Mouse (Mus musculus) midbrain, embryonic 11.5 days (tissue): ENCODE measurements around the gene Nav2. TPM values are rescaled to one million over a fixed set of nuclear protein-coding genes. Genes with fewer than 3 reads are reported as not detected.

Source experiments
- ATAC-seq: fragments of 200-750 bp; cut with Nextera tagmentation; 2 replicates; pipeline ENCODE4 v1.8.0; 2017; ENCODE audit warnings: moderate TSS enrichment, moderate library complexity; ENCODE audit not compliant: low FRiP score
- DNase-seq: peaks from one replicate; pipeline ENCODE4 v3.0.0; 2015; ENCODE audit warnings: low spot score; ENCODE audit errors: missing footprints
- H3K27ac ChIP-seq: fragments of 300-500 bp; sonication (generic); 2 replicates; pipeline ENCODE4 v1.5.1; 2014; ENCODE audit warnings: low read depth, low read length
- H3K27me3 ChIP-seq: fragments of 300-500 bp; sonication (generic); 2 replicates; pipeline ENCODE4 v1.6.1; 2014; ENCODE audit warnings: mild to moderate bottlenecking, low read length, moderate library complexity, mixed read lengths; ENCODE audit not compliant: control insufficient read depth, insufficient read depth
- H3K36me3 ChIP-seq: fragments of 300-500 bp; sonication (generic); 2 replicates; pipeline ENCODE4 v1.6.1; 2014; ENCODE audit warnings: mild to moderate bottlenecking, low read length, moderate library complexity, mixed read lengths; ENCODE audit not compliant: control insufficient read depth, insufficient read depth
- H3K4me1 ChIP-seq: fragments of 300-500 bp; sonication (generic); 2 replicates; pipeline ENCODE4 v1.6.1; 2014; ENCODE audit warnings: low read length; ENCODE audit not compliant: control insufficient read depth, insufficient read depth
- H3K4me2 ChIP-seq: fragments of 300-500 bp; sonication (generic); 2 replicates; pipeline ENCODE4 v1.6.1; 2014; ENCODE audit warnings: mild to moderate bottlenecking, moderate library complexity
- H3K4me3 ChIP-seq: fragments of 300-500 bp; sonication (generic); 2 replicates; pipeline ENCODE4 v1.5.1; 2014; ENCODE audit warnings: low read depth, low read length
- H3K9ac ChIP-seq: fragments of 300-500 bp; sonication (generic); 2 replicates; pipeline ENCODE4 v1.6.1; 2014; ENCODE audit warnings: low read length
- H3K9me3 ChIP-seq: fragments of 300-500 bp; sonication (generic); 2 replicates; pipeline ENCODE4 v1.6.1; 2016; ENCODE audit warnings: low read length; ENCODE audit not compliant: control insufficient read depth
- WGBS: fragments of 180-500 bp; shearing (Covaris S2); extraction: QIAGEN DNeasy Blood & Tissue Kit; methylation state at CpG from one replicate; pipeline ENCODE4 v1.1.7; 2014; 5-methylcytosine and 5-hydroxymethylcytosine counted together
- polyA plus RNA-seq: library from polyadenylated mRNA; unstranded; fragments of >200 nt; fragmentation: Nextera tagmentation; extraction: Ambion mirVana; gene quantifications from 2 replicates; pipeline ENCODE4 v1.2.1, GENCODE M21; 2014

Nav2 gene
- polyA plus RNA-seq, 1 experiment from 2014 or later, result 15.9 TPM

DNA sequence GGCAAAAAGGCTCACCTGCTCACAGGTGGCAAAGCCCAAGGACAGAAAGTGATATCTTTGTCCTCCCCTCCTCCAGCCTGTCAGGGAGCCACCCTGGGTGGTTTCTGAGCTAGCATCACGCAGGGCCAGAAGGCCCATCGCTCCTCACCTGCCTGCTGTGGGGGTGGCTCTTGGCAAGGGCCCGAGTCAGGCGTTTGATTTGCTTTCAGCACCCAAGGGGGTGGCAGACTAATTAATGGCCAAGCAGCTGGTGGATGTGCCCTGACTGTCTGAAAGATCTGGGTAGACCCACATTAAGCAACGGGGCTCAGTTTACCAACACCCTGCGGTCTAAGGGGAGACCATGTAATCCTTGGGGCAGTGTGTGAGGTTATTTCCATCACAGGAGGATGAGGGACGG lies 235.4 kb downstream of the Nav2 start:
- 89% methylated on average over 7 of the region's 7 CpGs for WGBS
- H3K4me1 ChIP-seq, result peaks cover 11% of the 10 kb centered on the region
- no peaks in the 10 kb centered on the region for H3K27me3 ChIP-seq
- no peak overlapping the region for H3K27ac ChIP-seq
- ATAC-seq (no peak), DNase-seq (no peak)
- no peaks in the 10 kb centered on the region for H3K36me3 ChIP-seq
- H3K9me3 ChIP-seq, result no peaks in the 10 kb centered on the region; the same call in 1 of the 2 replicates
- H3K4me2 ChIP-seq, result no peak overlapping the region
- no peak overlapping the region for H3K4me3 ChIP-seq
- H3K9ac ChIP-seq, result no peak overlapping the region

DNA sequence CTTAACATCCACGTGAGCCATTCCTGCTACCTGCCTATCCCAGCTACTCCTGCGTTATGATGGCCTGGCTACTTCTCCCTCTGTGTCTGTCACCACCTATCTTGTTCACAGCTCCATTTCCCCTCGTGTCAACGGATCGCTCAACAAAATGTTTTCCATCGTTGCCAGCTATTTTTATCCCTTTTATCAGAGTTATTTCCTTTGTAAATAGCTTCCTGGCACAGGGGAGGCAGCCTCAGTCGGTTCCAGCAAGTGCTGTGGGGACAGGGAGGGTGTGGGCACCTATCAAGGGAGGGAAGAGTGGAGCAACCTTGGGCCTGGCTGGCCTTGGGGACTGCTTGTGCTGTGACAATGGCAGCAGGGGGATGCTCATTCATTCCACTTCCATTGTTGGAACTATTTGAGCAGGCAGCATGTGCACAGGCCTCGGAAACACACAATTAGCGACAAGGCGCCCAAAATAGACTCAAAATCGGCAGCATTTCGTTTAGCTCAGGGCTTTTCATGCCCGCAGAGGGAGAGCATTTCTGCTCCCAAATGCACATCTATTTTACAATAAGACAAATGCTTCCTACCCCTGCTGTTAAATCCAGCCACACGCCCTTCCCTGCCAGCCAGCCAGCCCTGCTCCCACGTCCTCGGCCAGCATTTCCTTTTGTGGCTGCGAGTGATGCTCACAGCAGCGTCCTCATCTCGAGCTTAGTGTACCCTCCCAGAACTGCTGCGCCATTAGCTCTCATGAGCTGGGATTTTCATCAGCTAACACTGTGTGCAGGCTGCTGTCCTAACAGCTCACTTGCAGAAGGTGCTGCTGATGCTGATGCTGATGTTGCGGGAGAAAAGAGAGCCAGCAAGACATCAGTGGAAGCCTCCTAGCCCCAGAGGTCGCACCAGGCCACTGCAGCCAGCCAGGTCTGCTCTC lies 237.5 kb downstream of the Nav2 start:
- Histone ChIP-seq H3K4me3 (no peak overlapping the region), H3K4me2 (no peak overlapping the region), H3K36me3 (no peaks in the 10 kb centered on the region), H3K27me3 (no peaks in the 10 kb centered on the region), H3K27ac (no peak overlapping the region), H3K9me3 (no peaks in the 10 kb centered on the region; the same call in 1 of the 2 replicates), H3K9ac (peak overlapping the region; percentile 24; the same call in 1 of the 2 replicates), H3K4me1 (peaks cover 11% of the 10 kb centered on the region)
- DNase-seq (peak; percentile 92), ATAC-seq (peak; percentile 38; the same call in 1 of the 2 replicates)
- WGBS, result 51% methylated on average over 22 of the region's 22 CpGs

DNA sequence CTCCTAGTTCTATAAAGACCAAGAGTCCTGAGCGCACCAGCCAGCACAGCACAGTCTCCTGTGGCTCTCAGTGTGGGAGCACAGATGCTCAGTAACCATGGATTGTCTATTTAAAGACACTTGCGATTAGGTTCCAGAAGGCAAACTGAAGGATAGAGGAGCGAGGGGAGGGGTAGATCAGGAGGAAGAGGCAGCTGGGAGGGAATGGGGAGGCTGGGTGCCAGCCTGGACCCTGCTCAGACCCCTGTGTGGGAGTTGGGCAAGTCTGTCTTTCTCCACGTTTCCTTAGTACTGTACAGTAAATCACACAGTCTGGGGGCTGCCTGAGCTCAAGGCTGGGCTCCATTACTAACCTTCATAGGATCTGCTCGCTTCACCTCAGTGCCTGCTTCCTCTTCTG lies 243.8 kb downstream of the Nav2 start:
- H3K4me3 ChIP-seq, result no peak overlapping the region
- no peak overlapping the region for H3K9ac ChIP-seq
- no peaks in the 10 kb centered on the region for H3K27me3 ChIP-seq
- 80% methylated on average over 5 of the region's 5 CpGs for WGBS
- ATAC-seq (no peak), DNase-seq (no peak)
- H3K4me2 ChIP-seq, result no peak overlapping the region
- no peaks in the 10 kb centered on the region for H3K9me3 ChIP-seq
- H3K4me1 ChIP-seq, result no peaks in the 10 kb centered on the region
- H3K27ac ChIP-seq, result no peak overlapping the region
- H3K36me3 ChIP-seq, result no peaks in the 10 kb centered on the region

DNA sequence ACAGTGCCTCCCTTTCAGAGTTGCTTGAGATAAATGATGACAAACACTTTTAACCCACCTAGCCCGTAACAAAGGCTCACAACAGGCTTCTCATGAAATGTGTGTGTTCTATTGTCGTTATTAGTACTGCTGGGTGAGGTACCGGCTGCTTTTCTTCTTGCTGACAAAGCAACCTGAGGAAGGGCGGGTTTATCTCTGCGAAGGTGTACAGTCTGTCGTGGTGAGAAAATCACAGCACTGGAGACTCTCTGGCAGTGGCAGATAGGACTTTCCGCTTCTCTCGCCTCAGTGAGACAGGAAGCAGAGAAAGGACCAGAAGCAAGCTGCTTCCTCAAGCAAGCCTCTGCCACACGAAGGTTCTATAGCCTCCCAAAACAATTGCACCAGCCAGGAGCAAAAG lies 244.2 kb downstream of the Nav2 start:
- Histone ChIP-seq H3K9me3 (no peaks in the 10 kb centered on the region), H3K27ac (no peak overlapping the region), H3K36me3 (no peaks in the 10 kb centered on the region), H3K9ac (no peak overlapping the region), H3K4me2 (no peak overlapping the region), H3K27me3 (no peaks in the 10 kb centered on the region), H3K4me1 (no peaks in the 10 kb centered on the region), H3K4me3 (no peak overlapping the region)
- no peak for ATAC-seq
- WGBS, result 79% methylated on average over 9 of the region's 9 CpGs
- no peak for DNase-seq

DNA sequence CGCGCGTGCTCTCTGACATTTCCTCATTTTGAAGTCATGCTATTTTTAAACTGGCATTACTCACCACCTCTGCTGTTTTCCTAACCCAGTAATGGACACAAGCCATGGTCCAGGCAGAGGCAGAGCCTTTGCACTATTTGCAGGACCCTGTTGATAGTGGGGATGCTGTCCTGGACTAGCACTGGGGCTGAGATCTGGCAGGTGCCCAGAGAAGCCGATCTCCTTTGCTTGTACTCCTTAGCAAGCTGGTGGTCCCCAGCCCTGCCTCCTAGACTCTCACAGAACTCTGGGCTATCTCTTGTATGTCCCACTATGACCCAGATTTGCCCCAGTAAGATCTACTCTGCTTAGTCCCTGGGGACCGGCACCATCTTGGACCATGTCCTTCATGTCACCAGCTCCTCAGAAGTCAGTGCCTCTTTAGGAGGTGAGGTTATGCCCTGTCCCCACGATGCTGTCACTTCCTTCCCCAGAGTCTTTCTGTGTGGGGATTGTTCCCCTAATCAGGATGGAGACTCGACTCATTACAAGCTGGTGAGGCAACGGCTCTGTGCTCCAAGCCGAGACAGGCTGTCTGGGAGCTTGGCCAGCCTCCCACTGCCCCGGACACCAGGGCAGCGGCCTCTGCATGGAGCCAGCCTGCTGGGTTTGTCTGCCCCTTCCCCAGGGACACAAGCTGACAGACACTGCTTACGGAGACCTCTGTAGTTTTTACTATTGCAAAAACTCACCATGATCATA lies 250.3 kb downstream of the Nav2 start:
- 79% methylated on average over 12 of the region's 12 CpGs for WGBS
- DNase-seq (no peak), ATAC-seq (no peak)
- Histone ChIP-seq H3K36me3 (no peaks in the 10 kb centered on the region), H3K27ac (no peak overlapping the region), H3K9me3 (no peaks in the 10 kb centered on the region), H3K9ac (no peak overlapping the region), H3K4me3 (no peak overlapping the region), H3K27me3 (no peaks in the 10 kb centered on the region), H3K4me1 (peaks cover 4% of the 10 kb centered on the region; the same call in 1 of the 2 replicates), H3K4me2 (no peak overlapping the region)

DNA sequence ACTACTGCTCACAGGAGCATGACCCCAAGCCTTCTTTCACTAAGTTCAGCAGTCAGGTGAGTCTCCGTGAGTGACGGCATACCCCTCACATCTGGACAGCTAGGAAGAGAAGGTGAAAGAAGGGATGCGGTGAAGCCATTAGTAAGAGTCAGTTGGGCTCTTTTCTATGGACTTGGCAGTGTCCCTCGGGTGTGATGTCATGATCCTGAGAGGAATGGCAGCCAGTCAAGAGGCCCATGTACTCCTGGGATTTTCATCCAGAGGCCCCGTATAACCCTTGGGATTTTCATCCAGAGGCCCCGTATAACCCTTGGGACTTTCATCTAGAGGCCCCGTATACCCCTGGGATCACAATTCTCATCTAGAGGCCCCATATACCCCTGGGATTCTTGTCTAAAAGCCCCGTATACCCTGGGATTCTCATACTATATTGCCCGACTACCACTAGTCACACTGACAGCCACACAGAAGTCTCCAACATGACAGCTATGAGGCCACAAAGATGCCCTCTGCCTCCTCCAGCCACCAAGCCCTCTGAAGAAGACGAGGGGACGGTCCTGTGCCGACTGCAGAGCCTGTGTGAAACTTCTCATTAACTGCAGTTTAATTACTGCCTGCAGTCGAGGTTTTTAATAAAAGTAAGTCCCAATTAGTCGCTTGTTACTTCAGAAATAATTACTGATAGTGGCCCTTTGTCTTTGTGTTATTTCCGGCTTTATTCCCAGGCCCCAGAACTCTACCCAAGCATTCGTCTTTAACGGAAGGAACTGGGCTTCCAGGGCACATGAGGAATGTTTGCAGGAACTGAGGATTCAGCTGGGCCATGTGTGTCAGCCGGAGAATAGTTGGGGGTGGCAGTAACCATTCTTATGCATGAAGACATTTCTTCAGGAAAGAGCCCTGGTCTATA lies 251.4 kb downstream of the Nav2 start:
- Histone ChIP-seq H3K9ac (no peak overlapping the region), H3K36me3 (no peaks in the 10 kb centered on the region), H3K4me1 (peaks cover 5% of the 10 kb centered on the region; the same call in 1 of the 2 replicates), H3K27ac (no peak overlapping the region), H3K4me2 (no peak overlapping the region), H3K9me3 (no peaks in the 10 kb centered on the region), H3K27me3 (no peaks in the 10 kb centered on the region), H3K4me3 (no peak overlapping the region)
- no peak for ATAC-seq
- 88% methylated on average over 18 of the region's 18 CpGs for WGBS
- DNase-seq, result no peak

DNA sequence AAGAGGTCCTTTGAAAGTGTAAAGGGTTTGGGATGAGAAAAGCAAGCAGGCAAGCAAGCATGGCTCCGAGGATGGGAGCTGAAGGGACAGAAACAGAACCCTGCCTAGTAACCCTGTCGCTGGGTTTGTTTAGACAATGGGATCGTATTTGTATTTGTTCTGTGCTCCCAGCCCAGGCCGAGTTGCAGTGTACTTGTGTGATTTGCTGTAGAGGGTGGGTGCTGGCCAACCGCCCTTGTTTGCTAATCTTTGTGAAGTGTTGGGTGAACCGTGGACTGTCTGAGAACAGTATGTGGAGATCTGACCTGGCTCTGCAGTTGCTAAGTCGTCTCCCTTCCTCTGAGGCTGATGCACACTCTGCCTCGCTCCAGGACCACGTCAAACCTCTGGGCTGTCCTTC lies 253.6 kb downstream of the Nav2 start:
- WGBS, result 50% methylated on average over 9 of the region's 9 CpGs
- Histone ChIP-seq H3K9me3 (no peaks in the 10 kb centered on the region), H3K4me3 (no peak overlapping the region)

DNA sequence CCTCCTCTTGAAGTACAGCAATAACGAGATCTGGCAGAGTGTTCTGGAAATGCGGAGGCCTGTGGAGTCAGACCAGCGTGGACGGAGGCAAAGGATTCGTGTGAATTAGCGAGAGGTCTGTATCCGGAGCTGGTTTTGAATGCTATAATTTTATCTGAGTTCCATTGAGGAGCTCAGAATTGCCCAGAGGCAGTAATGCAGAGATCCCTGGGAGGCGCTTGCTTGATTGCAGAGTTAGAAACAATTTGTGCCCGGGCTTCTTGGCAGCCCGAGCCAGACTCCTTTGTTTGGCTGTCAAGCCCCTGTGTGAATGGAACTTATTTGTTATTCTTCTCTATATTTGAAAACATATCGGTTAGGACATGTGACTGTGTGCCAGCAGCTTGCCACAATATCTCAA lies 255.3 kb downstream of the Nav2 start:
- Histone ChIP-seq H3K4me1 (peaks cover 5% of the 10 kb centered on the region), H3K4me2 (no peak overlapping the region), H3K9ac (no peak overlapping the region), H3K27ac (no peak overlapping the region), H3K27me3 (no peaks in the 10 kb centered on the region), H3K9me3 (no peaks in the 10 kb centered on the region), H3K36me3 (no peaks in the 10 kb centered on the region), H3K4me3 (no peak overlapping the region)
- no peak for ATAC-seq
- no peak for DNase-seq
- 70% methylated on average over 11 of the region's 11 CpGs for WGBS

More for the DNA sequence above, 253.6 kb downstream of the Nav2 start:
- ATAC-seq (peak; percentile 22; the same call in 1 of the 2 replicates), DNase-seq (no peak)
- H3K4me2 ChIP-seq, result no peak overlapping the region
- no peaks in the 10 kb centered on the region for H3K36me3 ChIP-seq
- no peak overlapping the region for H3K27ac ChIP-seq
- H3K27me3 ChIP-seq, result no peaks in the 10 kb centered on the region
- no peak overlapping the region for H3K9ac ChIP-seq
- peaks cover 5% of the 10 kb centered on the region; the same call in 1 of the 2 replicates for H3K4me1 ChIP-seq
